16 mouse cellular contexts compared by ENCODE assay signal in genomic region chr10:95725349-95725748, GRCm38 (mm10). TPM values are rescaled to one million over a fixed set of nuclear protein-coding genes. Genes with fewer than 3 reads are reported as not detected.
DNase-seq lines count a peak whose midpoint lies in the region; ATAC-seq and TF ChIP-seq lines count a peak whose summit lies in the region.
"Had no signal": no experiment of that assay in that cellular context is flagged by ENCODE, and none has a peak within 500 bp of the region (broad histone marks: within the 10 kb centered on the region; RNA-seq: fewer than 3 reads in every experiment).

No protein-coding gene starts in this region.

- peaks cover 24% of the 10 kb centered on the region for H3K4me1 ChIP-seq in heart, embryonic 16.5 days (ENCODE audit: control insufficient read depth, insufficient read depth, low read length)
- peaks cover 2% of the 10 kb centered on the region; the same call in 1 of the 2 replicates for H3K4me1 ChIP-seq in stomach, postnatal 0 days (replicated peaks; ENCODE audit: control insufficient read depth, insufficient read depth)
- H3K4me1 ChIP-seq in liver, embryonic 12.5 days, result peaks cover 31% of the 10 kb centered on the region

- H3K36me3 ChIP-seq in heart, embryonic 16.5 days (ENCODE audit: control insufficient read depth, insufficient read depth), result no peaks in the 10 kb centered on the region
- no peaks in the 10 kb centered on the region for H3K36me3 ChIP-seq in stomach, postnatal 0 days (ENCODE audit: control insufficient read depth, insufficient read depth, low read length)
- no peaks in the 10 kb centered on the region for H3K36me3 ChIP-seq in liver, embryonic 12.5 days
- H3K36me3 ChIP-seq: midbrain, embryonic 13.5 days had no signal

- H3K4me2 ChIP-seq in heart, embryonic 16.5 days (ENCODE audit: low read depth, low read length), result no peak overlapping the region
- no peak overlapping the region for H3K4me2 ChIP-seq in stomach, postnatal 0 days (replicated peaks; ENCODE audit: low read depth)
- no peak overlapping the region for H3K4me2 ChIP-seq in liver, embryonic 12.5 days
- H3K4me2 ChIP-seq: midbrain, embryonic 13.5 days had no signal

- no peak for TF ChIP-seq CTCF in left cerebral cortex, adult 2 months (IDR thresholded peaks at IDR 0.05)
- no peak for TF ChIP-seq CTCF in stomach, postnatal 0 days (IDR thresholded peaks at IDR 0.05; ENCODE audit: low read depth)

- H3K9me3 ChIP-seq in heart, embryonic 16.5 days (replicated peaks; ENCODE audit: control insufficient read depth, low read length), result no peaks in the 10 kb centered on the region; the same call in 1 of the 2 replicates
- H3K9me3 ChIP-seq in stomach, postnatal 0 days (ENCODE audit: control insufficient read depth, low read length), result no peaks in the 10 kb centered on the region
- H3K9me3 ChIP-seq in liver, embryonic 12.5 days (replicated peaks), result no peaks in the 10 kb centered on the region
- H3K9me3 ChIP-seq: midbrain, embryonic 13.5 days had no signal

- no peak overlapping the region for H3K4me3 ChIP-seq in heart, embryonic 16.5 days (ENCODE audit: low read length)
- H3K4me3 ChIP-seq in left cerebral cortex, adult 2 months, result no peak overlapping the region
- no peak overlapping the region for H3K4me3 ChIP-seq in stomach, postnatal 0 days (ENCODE audit: low read depth, low read length)
- H3K4me3 ChIP-seq in liver, embryonic 12.5 days, result no peak overlapping the region
- H3K4me3 ChIP-seq: midbrain, embryonic 13.5 days had no signal

- intact Hi-C loops in left cerebral cortex, adult 2 months (cut with DNase I), result no loop called here

- H3K9ac ChIP-seq in heart, embryonic 16.5 days (ENCODE audit: low read length), result no peak overlapping the region
- H3K9ac ChIP-seq in stomach, postnatal 0 days (ENCODE audit: low read length), result no peak overlapping the region
- H3K9ac ChIP-seq in liver, embryonic 12.5 days, result no peak overlapping the region
- H3K9ac ChIP-seq: midbrain, embryonic 13.5 days had no signal

- no peaks in the 10 kb centered on the region for H3K27me3 ChIP-seq in heart, embryonic 16.5 days (ENCODE audit: control insufficient read depth, insufficient read depth, low read length)
- H3K27me3 ChIP-seq in stomach, postnatal 0 days (ENCODE audit: control insufficient read depth, insufficient read depth, low read length), result no peaks in the 10 kb centered on the region
- no peaks in the 10 kb centered on the region for H3K27me3 ChIP-seq in liver, embryonic 12.5 days (replicated peaks)
- H3K27me3 ChIP-seq: midbrain, embryonic 13.5 days had no signal

- peak; percentile 25 for DNase-seq in adrenal gland, postnatal 14 days
- no peak for DNase-seq in adrenal gland, adult 2 months
- no peak for DNase-seq in heart, adult 11 months
- DNase-seq in left cerebral cortex, adult 2 months (ENCODE audit: extremely low spot score in 1 of 2, low spot score in 2 of 2), result no peak
- DNase-seq in left cerebral cortex, adult 11 months (ENCODE audit: low spot score), result no peak
- DNase-seq in stomach, postnatal 0 days (ENCODE audit: low spot score), result peak; percentile 11
- DNase-seq: thymus, postnatal 25 days had no signal

- no peak; the same call in 1 of the 2 replicates for ATAC-seq in heart, embryonic 16.5 days (replicated peaks; ENCODE audit: extremely low read depth, insufficient read depth, low FRiP score)
- ATAC-seq in stomach, postnatal 0 days (ENCODE audit: low FRiP score, low TSS enrichment), result no peak
- no peak for ATAC-seq in liver, embryonic 12.5 days
- ATAC-seq: midbrain, embryonic 13.5 days had no signal

- peak overlapping the region; percentile 70 for H3K27ac ChIP-seq in heart, embryonic 16.5 days (ENCODE audit: low read length)
- peak overlapping the region; percentile 72; the same call in 1 of the 2 replicates for H3K27ac ChIP-seq in left cerebral cortex, adult 2 months
- peak overlapping the region; percentile 35; the same call in 1 of the 2 replicates for H3K27ac ChIP-seq in stomach, postnatal 0 days (replicated peaks)
- no peak overlapping the region for H3K27ac ChIP-seq in liver, embryonic 12.5 days
- H3K27ac ChIP-seq: midbrain, embryonic 13.5 days had no signal

- WGBS in heart, embryonic 16.5 days, result 50% methylated on average over 5 of the region's 5 CpGs
- WGBS in stomach, postnatal 0 days, result 54% methylated on average over 5 of the region's 5 CpGs
- WGBS in liver, embryonic 12.5 days (ENCODE audit: insufficient replicate concordance), result 79% methylated on average over 5 of the region's 5 CpGs

- no peak for TF ChIP-seq EP300 in stomach, postnatal 0 days (optimal IDR thresholded peaks at IDR 0.05)

RNA-seq across cellular contexts. Expression of gene Anapc15-ps, which starts 52.1 kb away (rescaled TPM):
- not detected in 2 replicates for total RNA-seq in adrenal gland, postnatal 14 days (2021)
- total RNA-seq in adrenal gland, adult 2 months (2021), result not detected
- not detected in 2 replicates for polyA plus RNA-seq in adrenal gland, adult 2 months (2012; rRNA removed)
- 0.71 TPM in 1 of 2 replicates, not detected in the other for polyA plus RNA-seq in heart, embryonic 16.5 days (2015; fragmentation: Nextera tagmentation; extraction: Ambion mirVana)
- total RNA-seq in left cerebral cortex, adult 2 months (2021), result not detected
- not detected in 2 replicates for polyA plus RNA-seq in stomach, postnatal 0 days (2015; fragmentation: Nextera tagmentation; extraction: Ambion mirVana)
- not detected in 2 replicates for polyA plus RNA-seq in liver, embryonic 12.5 days (2016; fragmentation: Nextera tagmentation; extraction: Ambion mirVana)
- total RNA-seq: adrenal gland, adult 18-20 months; gastrocnemius, postnatal 25 days; hematopoietic stem cell, adult 5-6 weeks; left cerebral cortex, postnatal 25 days had no signal
- polyA plus RNA-seq: intestine, embryonic 16.5 days; liver, embryonic 16.5 days; midbrain, embryonic 13.5 days had no signal

Comparison
In these comparisons a context has a peak if more than half of its experiments do, and no peak if none do; other contexts are left out.
1. DNase-seq: peak in adrenal gland, postnatal 14 days (single experiment) and stomach, postnatal 0 days (single experiment); none in adrenal gland, adult 2 months (single experiment), heart, adult 11 months (single experiment), left cerebral cortex, adult 2 months (0 of 2) and left cerebral cortex, adult 11 months (single experiment).